Mouse (Mus musculus): Measurements from ENCODE around the gene Ckmt1. TPM values are rescaled to one million over a fixed set of nuclear protein-coding genes. Genes with fewer than 3 reads are reported as not detected.
A peak's percentile ranks its signal among the peaks of the same experiment; 100 is the strongest.
"Not testable (repeated sequence)": the region's sequence is repeated elsewhere in the genome, so short reads cannot be mapped to it uniquely, and the experiment has no call there.

The Ckmt1 gene
- under 1 TPM in 1 of 2 experiments, not detected in 1; 0.80 TPM for total RNA-seq (2021)
- long read RNA-seq, experiment 1, partial matches to known transcripts: 0 of 3 reads
- long read RNA-seq, experiment 1, other reads (novel, unspliced or antisense): 0 of 3 reads
- long read RNA-seq, experiment 2: 0 reads

DNA sequence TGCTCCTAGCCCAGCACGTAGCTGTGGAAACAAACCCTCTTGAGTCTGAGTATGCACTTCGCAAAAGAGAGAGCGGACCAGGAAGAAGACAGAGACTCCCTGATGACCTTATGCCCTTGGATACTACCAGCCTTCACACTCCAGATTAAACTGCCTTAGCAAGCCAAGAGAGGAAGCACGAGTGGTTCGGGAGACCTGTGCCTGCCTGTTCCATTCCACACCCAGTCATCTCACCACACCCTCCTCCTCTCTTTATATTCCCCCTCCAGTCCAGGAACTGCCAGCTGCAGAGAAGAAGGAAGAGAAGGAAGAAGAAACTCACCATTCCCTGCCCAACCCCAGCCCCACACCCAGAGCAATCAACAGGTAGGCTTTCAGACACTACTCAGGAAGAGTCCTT is at the start of gene Ckmt1:
Gene Ckmt1, plus strand, starts transcription at position 221 of the 400 bp plus-strand sequence.
- no peak for DNase-seq (ENCODE audit: low spot score in 2 of 2)

DNA sequence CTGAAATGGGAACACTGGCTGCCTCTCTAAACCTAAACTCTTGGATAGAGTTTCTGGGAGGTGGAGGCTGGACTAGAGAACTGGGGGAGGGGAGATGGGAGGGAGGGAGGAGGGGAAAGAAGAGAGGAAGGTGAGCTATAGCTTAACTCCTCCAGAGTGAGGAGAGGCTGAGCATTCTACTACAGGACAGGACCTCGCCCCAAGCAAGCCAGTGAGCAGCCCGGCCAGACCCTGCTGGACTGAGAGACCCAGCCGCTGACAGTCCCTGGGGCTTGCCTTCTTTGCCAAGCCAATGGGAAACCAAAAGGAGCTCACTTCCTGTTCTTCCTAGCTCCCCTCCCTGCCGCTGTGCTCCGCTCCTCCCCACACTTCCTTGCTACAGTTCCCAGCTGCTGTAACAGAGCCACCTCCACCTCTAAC is 48.5 kb upstream of the Ckmt1 start:
- DNase-seq (ENCODE audit: low spot score in 2 of 2): no peak

DNA sequence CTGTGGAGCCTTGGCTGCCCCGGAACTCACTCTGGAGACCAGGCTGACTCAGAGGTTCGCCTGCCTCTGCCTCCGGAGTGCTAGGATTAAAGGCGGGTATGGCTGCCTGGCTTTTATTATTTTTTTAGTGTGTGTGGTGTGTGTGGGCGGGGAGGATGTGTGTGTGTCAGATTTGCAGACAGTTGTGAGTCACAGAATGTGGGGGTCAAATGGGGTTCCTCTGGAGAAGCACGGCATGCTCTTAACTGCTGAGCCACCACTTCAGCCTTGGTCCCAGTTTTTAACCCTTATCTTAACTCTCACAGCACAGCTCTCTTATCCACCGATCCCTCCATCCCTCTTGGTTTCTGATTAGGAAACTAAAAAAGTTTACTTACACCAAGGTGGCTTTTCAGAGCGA is 41.2 kb upstream of the Ckmt1 start:
- no peak for DNase-seq (ENCODE audit: low spot score in 2 of 2)

DNA sequence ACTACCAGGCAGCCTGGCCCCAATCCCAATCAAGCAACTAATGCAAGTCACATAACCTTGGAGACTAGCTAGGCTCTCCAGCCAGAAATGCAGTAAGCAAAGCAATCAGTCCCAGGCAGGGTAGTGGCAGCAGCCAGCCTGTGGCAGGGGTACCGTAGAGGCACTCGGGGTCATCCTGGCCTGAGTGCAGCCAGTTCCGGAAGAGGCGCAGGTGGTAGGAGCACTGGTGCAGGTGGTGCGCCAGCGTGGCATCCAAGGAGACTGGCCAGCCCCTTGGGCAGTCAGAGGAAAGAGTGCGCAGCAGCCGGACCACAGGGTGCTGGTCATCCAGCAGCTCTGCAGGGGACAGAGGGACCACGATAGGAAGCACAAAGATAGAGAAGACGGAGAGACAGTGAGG is 34.5 kb upstream of the Ckmt1 start:
- no peak for DNase-seq (ENCODE audit: low spot score in 2 of 2)

DNA sequence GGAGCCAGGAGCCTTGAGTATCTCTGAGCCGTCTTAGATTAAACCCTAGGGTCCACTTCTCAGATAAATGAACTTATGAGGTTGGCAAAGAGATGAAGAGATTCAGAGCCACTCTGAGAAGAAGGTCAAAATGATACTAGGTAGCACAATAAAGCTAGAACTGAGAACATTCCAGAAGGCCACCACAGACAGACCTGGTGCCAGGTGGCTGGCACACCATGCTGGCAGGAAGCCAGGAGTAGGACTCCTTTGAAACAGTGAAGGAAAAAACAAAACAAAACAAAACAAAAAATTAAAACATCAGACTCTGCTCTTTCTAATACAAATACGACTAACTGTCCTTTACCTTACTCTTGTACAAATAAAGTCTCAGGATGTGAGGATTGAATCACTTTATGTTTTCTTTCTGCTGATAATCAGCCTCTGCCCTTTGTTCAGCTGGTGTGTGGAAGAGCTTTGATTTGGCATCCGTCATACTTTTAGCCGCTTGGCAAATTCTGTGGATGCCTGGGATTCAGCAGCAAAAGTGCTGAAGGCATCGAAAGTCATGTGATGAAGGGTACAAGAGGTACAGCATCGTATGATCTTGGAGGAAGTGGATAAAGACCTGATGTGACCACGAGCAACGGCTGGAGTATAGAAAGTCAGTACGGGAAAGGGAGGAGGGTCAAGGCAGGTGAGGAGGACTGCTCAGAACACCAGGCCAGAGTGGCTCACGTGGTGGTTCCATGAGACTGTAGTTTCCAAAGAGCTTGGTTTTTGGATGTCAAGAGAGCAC is 33.6 kb upstream of the Ckmt1 start:
- no peak for DNase-seq (ENCODE audit: low spot score in 2 of 2)

DNA sequence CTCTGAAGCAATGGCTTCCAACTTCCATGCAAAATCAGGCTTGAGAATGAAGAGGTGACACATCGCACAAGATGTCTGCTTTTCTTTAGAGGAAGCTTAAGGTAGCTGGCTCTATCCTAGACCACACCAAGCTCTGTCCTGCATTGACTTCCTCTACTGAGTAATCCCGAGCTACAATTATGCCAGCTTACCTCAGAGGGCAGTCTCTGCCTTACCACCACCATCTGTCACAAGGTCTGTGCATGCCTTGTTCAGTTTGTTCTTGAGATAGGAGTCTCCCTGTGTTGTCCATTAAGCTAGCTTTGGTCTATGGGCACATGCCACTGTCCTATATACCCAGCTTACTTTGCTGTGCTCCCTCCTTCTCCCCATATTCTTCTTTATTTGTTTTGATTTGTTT is 28.0 kb upstream of the Ckmt1 start:
- DNase-seq (ENCODE audit: low spot score in 2 of 2): no peak

DNA sequence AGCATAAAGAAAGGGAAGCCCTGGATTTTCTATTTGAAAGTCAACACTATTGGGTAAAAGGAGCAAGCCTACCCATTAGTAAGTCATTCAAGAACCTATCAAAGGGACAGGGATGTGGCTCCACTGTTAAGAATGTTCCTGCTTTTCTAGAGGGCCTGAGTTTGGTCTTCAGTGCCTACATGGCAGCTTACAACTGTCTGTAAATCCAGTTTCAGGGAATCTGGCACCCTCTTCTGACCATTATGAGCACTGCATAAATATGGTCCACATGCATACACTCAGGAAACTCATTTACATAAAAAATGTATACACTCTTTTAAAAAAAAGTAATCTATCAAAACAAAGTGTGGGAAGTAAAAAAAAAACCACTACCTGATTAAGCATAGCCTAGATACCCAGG is 18.5 kb upstream of the Ckmt1 start:
- no peak for DNase-seq (ENCODE audit: low spot score in 2 of 2)

DNA sequence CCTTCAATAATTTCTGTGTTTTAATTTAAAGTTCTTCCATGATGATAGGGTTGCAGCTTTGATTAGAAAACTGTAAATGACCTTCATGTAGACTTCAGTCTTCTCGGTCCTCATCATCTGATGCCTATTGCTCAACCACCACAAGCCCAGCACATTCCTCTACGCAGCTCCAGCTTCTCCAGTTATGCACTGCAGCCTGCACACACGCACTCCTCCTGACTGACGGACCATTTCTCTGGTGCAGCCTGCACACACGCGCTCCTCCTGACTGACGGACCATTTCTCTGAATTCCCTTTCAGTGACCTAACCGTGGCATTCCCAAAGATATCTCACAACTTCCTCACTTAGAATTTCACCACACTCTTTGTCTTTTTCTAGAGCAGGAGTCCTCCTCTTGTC is 4.4 kb upstream of the Ckmt1 start:
- no peak for DNase-seq (ENCODE audit: low spot score in 2 of 2)

DNA sequence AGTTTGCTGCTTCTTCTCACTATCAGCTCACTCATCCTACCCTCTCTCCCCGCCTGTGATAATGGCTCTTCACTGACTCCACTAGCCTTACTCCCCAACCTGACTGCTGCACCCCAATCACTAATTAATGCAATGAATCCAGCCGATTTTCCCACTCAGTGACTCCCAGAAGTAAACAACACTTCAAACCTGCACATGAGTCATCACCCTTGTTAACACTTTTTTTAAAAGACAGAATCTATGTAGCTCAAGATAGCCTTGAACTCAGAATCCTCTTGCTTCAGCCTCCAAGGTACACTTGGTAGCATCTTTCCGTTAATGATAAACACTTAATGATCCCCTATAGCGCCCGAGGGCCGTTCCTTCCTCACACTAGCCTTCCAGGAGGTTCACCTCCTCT is 3.1 kb upstream of the Ckmt1 start:
- DNase-seq (ENCODE audit: low spot score in 2 of 2): no peak

DNA sequence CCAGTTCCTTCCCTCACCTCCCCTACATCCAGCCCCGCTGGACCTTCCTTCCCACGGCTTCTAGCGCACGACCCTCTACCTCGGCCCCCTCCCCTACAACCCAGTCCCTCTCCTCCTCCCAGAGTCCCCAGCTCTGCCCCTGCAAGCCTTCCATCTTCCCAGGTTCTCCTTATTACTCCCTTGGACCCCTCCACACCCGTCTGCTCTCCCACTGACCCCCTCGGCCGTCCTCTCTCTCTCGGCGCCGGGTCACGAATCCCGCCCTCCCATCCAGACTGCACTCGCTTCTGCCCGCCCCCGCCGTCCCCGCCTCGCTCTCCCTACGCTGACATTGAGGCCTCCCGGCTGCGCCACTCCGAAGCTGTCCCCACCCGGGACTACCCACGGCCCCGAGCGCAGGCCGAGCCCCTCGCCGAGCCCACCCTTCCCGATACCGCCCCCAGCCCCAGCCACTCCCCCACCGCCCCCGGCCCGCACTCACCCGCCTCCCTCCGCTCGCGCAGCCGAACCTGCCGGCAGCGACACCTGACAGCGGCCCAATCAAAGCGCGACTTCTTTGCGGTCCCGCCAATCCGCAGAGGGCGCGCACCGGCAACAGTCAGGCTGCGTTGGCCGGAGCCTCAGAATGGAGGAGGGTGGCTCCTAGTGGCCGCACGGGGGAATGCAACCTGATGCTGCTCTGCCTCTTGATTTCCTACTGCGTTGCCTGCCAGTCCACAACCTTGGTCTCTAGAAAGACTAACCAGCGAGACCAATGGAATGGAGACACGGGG is 2.5 kb upstream of the Ckmt1 start, which contains the start of gene Ppip5k1:
Gene Ppip5k1, minus strand, starts transcription at position 577 of the 773 bp plus-strand sequence.
- peak; percentile 92 to 96 for DNase-seq (ENCODE audit: low spot score in 2 of 2)

DNA sequence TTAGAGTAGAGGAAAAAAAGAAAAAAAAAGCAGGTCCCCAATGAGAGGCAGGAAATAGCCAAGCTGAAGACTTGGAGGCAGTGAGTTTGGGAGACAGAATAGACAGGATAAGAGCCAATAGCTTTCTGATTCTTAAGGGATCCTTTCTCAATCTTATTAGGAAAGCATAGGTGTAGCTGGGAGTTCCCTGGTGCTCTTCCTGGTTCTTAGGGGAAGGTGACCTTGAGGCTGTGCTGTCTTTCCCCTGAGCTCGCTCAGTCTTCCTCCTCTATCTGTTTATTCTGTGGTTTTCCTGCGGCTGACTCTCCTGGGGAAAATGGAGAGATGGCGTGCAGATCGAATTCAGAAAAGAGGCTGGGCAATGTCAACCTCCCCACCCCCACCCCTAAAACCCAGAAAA is 447 bp downstream of the Ckmt1 start:
- no peak for DNase-seq (ENCODE audit: low spot score in 2 of 2)

DNA sequence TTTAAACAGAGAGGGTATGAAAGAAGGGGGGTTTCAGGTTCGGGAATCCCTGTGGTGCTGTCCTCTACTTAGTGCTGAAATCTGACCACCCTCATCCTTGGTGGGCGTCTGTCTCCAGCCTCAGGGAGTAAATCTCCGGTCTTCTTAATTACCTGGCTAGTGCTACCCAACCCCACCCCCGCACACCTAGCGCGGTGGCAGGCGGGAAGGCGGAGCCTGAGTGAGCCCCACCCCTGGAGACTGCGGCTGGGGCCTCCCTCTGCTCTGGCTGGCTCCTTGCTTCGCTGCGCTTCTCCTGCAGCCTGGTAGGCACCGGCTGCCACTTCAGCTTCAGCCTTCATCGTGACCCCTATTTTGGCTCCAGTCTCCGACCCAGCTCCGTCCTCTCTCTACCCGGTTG is 867 bp downstream of the Ckmt1 start:
- DNase-seq (ENCODE audit: low spot score in 2 of 2): no peak

DNA sequence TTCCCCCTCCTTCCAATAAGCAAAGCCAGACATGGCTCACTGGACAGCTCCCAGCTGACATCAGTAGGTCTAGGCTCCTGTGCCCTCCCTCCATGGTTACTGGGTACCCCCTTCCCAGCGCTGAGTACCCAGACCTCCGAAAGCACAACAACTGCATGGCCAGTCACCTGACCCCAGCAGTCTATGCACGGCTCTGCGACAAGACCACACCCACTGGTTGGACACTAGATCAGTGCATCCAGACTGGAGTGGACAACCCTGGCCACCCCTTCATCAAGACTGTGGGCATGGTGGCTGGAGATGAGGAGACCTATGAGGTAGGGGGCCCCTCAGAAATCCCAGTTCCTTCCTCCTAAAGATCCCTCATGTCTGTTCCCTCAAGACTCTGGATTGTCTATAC is 1.9 kb downstream of the Ckmt1 start:
- DNase-seq (ENCODE audit: low spot score in 2 of 2): no peak

DNA sequence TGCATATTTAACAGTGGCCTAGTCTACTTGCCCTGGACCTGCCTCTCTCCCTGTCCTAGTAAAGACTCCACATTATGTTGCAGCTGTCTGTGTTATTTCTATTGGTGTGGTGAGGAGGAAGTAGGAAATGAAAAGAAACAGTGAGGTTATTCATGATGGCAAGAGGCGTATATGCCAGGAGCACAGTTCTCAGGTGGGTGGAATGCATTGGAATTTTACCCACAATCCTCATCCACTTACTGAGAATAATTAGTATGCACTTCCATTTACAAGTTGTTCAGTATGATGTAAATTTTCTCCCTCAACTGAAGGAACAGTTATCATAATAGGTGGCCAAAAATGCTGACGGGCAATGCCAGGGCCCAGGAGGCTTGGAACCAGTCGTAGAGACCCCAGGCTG is 6.1 kb downstream of the Ckmt1 start:
- DNase-seq (ENCODE audit: low spot score in 2 of 2): no peak

DNA sequence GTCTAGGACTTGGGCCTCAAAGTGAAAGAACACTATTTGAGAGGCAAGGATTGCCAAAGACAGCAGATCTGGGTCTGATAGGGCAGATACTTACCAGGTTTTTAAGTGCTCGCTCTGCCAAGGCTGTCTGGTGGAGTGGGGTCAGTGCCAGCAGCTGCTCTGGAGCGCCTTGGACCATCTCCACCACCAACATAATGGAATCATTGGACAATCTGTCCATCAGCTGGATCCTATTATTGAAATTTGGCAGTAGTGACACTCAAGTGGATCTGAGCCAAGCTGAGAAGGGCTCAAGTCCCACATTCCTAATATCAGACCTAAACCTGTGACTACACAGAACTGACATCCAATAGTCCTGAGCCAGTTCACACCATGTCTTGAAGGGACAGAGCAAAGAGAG is 11.3 kb downstream of the Ckmt1 start:
- no peak for DNase-seq (ENCODE audit: low spot score in 2 of 2)

DNA sequence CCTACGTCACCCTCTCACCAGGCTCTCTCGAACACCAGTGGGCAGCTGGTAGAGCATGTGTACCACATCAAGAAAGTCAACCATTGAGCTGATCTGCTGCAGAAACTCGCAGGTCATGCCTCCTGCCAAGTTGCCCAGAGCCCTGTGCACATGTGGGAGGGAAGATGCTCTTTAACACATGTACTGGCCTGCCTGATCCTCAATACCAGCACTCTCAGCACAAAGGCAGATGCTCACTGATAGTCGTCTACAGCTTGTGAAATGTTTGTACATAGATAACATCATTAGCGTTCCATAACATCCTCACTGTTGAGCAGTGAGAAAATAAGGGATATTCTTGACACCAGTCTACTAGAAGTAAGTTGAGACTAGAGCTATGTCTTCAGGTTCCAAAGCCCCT is 13.4 kb downstream of the Ckmt1 start:
- no peak for DNase-seq (ENCODE audit: low spot score in 2 of 2)

DNA sequence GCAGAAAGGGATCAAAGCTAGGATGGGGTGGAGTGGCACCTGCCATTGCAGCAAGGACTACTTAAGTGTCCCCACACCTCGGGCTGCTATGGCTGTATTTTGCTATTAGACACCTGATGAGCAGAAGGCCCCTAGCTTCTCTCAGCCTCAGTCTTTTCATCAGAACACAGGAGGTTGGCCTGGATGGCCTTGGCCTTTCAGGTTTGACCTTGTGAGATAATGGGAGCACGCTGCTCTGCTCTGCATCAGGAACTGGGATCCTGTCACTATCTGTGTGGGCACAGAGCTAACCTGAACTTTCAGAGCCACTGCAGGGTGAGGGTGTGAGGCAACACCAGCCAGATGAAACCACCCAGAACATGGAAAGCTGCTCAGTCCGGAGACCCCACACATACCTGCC is 14.8 kb downstream of the Ckmt1 start:
- no peak for DNase-seq (ENCODE audit: low spot score in 2 of 2)

DNA sequence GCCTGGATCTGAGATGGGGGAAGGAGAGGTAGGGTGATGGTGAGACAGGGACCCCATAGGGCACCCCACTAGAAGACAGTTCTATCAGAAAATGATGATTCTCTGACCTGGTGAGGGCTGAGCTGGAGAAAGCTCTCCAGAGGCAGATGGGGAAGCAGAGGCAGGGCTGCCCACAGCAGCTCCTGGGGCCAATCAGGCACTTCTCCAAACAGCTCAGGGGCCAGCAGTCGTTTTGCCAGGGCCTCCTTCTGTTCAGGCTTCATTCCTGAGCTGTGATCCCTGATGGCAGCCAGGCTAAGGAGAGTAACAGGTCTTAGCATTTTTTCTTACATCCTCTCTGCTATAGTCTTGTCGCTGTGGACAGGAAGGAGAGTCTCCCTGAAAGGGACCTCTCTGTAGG is 17.3 kb downstream of the Ckmt1 start:
- DNase-seq (ENCODE audit: low spot score in 2 of 2): no peak

DNA sequence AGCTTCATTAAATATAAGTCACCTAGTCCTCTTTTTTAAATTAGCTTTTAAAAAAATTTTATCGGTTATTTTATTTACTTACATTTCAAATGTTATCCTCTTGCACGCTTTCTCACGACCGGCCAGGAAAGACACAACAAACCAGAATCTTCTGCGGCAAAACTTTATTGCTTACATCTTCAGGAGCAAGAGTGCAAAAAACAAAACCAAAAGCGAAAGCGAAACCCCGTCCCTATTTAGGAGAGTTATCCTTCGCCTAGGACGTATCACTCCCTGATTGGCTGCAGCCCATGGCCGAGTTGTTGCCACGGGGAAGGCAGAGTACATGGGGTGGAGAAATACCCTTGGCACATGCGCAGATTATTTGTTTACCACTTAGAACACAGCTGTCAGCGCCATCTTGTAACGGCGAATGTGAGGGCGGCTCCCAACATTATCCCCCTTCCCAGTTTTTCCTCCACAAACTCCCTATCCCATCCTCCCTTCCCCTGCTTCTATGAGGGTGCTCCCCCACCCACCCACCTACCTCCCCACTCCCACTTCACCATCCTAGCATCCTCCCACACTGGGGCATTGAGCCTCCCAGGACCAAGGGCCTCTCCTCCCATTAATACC is 29.6 kb downstream of the Ckmt1 start, which contains the start of gene Strc:
Gene Strc, minus strand, starts transcription at position 208 of the 615 bp plus-strand sequence.
- not testable (repeated sequence) for DNase-seq (ENCODE audit: low spot score in 2 of 2)

DNA sequence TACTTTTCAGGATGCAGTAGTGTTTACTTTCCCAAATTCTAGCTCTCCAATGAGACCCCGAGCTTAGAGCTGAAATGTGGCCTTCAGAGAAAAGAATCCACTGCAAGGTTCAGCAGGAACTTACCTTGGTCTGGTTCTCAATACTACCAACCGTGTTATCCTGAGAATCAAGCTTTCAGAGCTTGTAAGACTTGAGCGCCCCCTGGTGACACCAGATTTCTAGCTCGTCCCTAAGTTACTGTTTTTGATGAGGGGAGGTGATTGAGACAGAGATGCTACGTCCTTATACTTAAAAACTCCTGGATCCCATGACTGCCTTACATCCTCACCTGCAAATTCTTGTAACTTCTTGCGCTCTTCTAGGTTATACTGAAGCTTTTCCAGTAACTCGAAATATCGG is 39.1 kb downstream of the Ckmt1 start:
- DNase-seq (ENCODE audit: low spot score in 2 of 2): peak; percentile 57 to 82

DNA sequence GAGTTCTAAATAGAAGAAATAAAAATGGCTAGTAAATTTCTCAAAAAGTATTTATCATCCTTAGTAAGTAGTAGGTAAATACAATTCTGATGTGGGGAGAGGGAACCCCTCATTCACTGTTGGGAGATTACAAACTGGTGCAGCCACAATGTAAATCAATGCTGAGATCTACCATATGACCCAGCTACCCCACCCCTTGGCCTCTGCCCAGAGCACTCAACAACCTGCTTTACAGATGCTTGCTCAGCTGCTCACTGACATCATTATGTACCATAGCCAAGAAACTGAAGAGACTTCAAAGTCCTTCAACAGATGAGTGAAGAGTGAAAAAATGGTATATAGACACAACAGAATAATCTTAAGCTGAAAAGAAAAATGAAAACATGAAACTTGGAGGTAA is 45.8 kb downstream of the Ckmt1 start:
- no peak for DNase-seq (ENCODE audit: low spot score in 2 of 2)

DNA sequence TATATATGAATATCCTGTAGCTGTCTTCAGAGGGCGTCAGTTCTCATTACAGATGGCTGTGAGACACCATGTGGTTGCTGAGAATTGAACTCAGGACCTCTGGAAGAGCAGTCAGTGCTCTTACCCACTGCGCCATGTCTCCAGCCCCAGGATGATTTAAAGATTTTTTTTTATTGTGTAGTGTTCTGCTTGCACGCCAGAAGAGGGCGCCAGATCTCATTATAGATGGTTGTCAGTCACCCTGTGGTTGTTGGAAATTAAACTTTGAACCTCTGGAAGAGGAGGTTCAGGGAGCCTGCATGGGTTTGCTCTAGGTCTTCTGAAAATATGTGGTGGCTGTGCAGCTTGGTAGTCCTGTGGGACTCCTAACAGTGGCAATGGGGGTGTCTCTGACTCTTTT is 50.6 kb downstream of the Ckmt1 start:
- DNase-seq (ENCODE audit: low spot score in 2 of 2): no peak
